Mouse (Mus musculus): ENCODE measurements around the gene Zbtb37. TPM values are rescaled to one million over a fixed set of nuclear protein-coding genes. Genes with fewer than 3 reads are reported as not detected.

Gene Zbtb37
- total and polyA plus RNA-seq, 2 experiments from 2014 or later = 8.5 to 35.5 TPM

GRCm38 (mm10) chr1:160980537-160981234, 54.0 kb downstream of the Zbtb37 start:
- TF ChIP-seq CTCF (IDR thresholded peaks at IDR 0.05) = no peak
- H3K4me1 ChIP-seq (ENCODE audit: insufficient read depth, low read length) = no peaks in the 10 kb centered on the region
- H3K27me3 ChIP-seq (ENCODE audit: insufficient read depth, low read length) = no peaks in the 10 kb centered on the region
- H3K4me2 ChIP-seq (ENCODE audit: low read depth, low read length, poor library complexity, severe bottlenecking) = no peak overlapping the region
- no peak for ATAC-seq (ENCODE audit: low FRiP score)
- 89% methylated on average over 8 of the region's 8 CpGs for WGBS
- H3K36me3 ChIP-seq (ENCODE audit: insufficient read depth, low read length) = no peaks in the 10 kb centered on the region
- no peak for DNase-seq (ENCODE audit: low spot score)
- H3K9me3 ChIP-seq (ENCODE audit: low read length) = no peaks in the 10 kb centered on the region
- H3K27ac ChIP-seq (ENCODE audit: low read depth, low read length) = no peak overlapping the region
- no peak overlapping the region for H3K4me3 ChIP-seq (ENCODE audit: low read depth, low read length)
- no peak overlapping the region for H3K9ac ChIP-seq (replicated peaks; ENCODE audit: low read length, poor library complexity, severe bottlenecking)

- no peak for DNase-seq (ENCODE audit: low spot score)
- ATAC-seq (ENCODE audit: low FRiP score) = no peak
- Histone ChIP-seq H3K27me3 (ENCODE audit: insufficient read depth, low read length) (no peaks in the 10 kb centered on the region), H3K4me1 (ENCODE audit: insufficient read depth, low read length) (no peaks in the 10 kb centered on the region), H3K9me3 (ENCODE audit: low read length) (no peaks in the 10 kb centered on the region), H3K9ac (replicated peaks; ENCODE audit: low read length, poor library complexity, severe bottlenecking) (no peak overlapping the region), H3K4me2 (ENCODE audit: low read depth, low read length, poor library complexity, severe bottlenecking) (no peak overlapping the region), H3K36me3 (ENCODE audit: insufficient read depth, low read length) (no peaks in the 10 kb centered on the region), H3K27ac (ENCODE audit: low read depth, low read length) (no peak overlapping the region), H3K4me3 (ENCODE audit: low read depth, low read length) (no peak overlapping the region)
- TF ChIP-seq CTCF (IDR thresholded peaks at IDR 0.05) = no peak
- WGBS = 83% methylated on average over 5 of the region's 5 CpGs
Measured at GRCm38 (mm10) chr1:160980021-160980420, 54.6 kb downstream of the Zbtb37 start.

- H3K27me3 ChIP-seq (ENCODE audit: insufficient read depth, low read length) = no peaks in the 10 kb centered on the region
- H3K9ac ChIP-seq (replicated peaks; ENCODE audit: low read length, poor library complexity, severe bottlenecking) = no peak within 1 kb of the TSS
- WGBS = 96% methylated on average over 4 of the region's 4 CpGs
- ATAC-seq (ENCODE audit: low FRiP score) = no peak
- no peaks in the 10 kb centered on the region for H3K4me1 ChIP-seq (ENCODE audit: insufficient read depth, low read length)
- H3K27ac ChIP-seq (ENCODE audit: low read depth, low read length) = no peak within 1 kb of the TSS
- H3K4me3 ChIP-seq (ENCODE audit: low read depth, low read length) = no peak within 1 kb of the TSS
- TF ChIP-seq CTCF (IDR thresholded peaks at IDR 0.05) = no peak
- H3K9me3 ChIP-seq (ENCODE audit: low read length) = no peaks in the 10 kb centered on the region
- no peak for DNase-seq (ENCODE audit: low spot score)
- no peak within 1 kb of the TSS for H3K4me2 ChIP-seq (ENCODE audit: low read depth, low read length, poor library complexity, severe bottlenecking)
- no peaks in the 10 kb centered on the region for H3K36me3 ChIP-seq (ENCODE audit: insufficient read depth, low read length)
Measured at GRCm38 (mm10) chr1:160978071-160978735, 56.4 kb downstream of the Zbtb37 start, which contains the start of gene Serpinc1. Serpinc1 (plus strand) TSS chr1:160978585.

GRCm38 (mm10) chr1:160968643-160969042, 66.0 kb downstream of the Zbtb37 start:
- H3K27ac ChIP-seq (ENCODE audit: low read depth, low read length) = no peak overlapping the region
- H3K4me2 ChIP-seq (ENCODE audit: low read depth, low read length, poor library complexity, severe bottlenecking) = no peak overlapping the region
- ATAC-seq (ENCODE audit: low FRiP score) = no peak
- peaks cover 19% of the 10 kb centered on the region; the same call in 1 of the 2 replicates for H3K36me3 ChIP-seq (ENCODE audit: insufficient read depth, low read length)
- H3K9me3 ChIP-seq (ENCODE audit: low read length) = no peaks in the 10 kb centered on the region
- 87% methylated on average over 5 of the region's 5 CpGs for WGBS
- H3K4me3 ChIP-seq (ENCODE audit: low read depth, low read length) = no peak overlapping the region
- no peaks in the 10 kb centered on the region for H3K27me3 ChIP-seq (ENCODE audit: insufficient read depth, low read length)
- H3K9ac ChIP-seq (replicated peaks; ENCODE audit: low read length, poor library complexity, severe bottlenecking) = no peak overlapping the region
- DNase-seq (ENCODE audit: low spot score) = no peak
- H3K4me1 ChIP-seq (ENCODE audit: insufficient read depth, low read length) = no peaks in the 10 kb centered on the region
- TF ChIP-seq CTCF (IDR thresholded peaks at IDR 0.05) = no peak

- Histone ChIP-seq H3K9me3 (ENCODE audit: low read length) (no peaks in the 10 kb centered on the region), H3K9ac (replicated peaks; ENCODE audit: low read length, poor library complexity, severe bottlenecking) (no peak overlapping the region), H3K36me3 (ENCODE audit: insufficient read depth, low read length) (peaks cover 31% of the 10 kb centered on the region), H3K4me2 (ENCODE audit: low read depth, low read length, poor library complexity, severe bottlenecking) (no peak overlapping the region), H3K4me3 (ENCODE audit: low read depth, low read length) (no peak overlapping the region), H3K4me1 (ENCODE audit: insufficient read depth, low read length) (no peaks in the 10 kb centered on the region), H3K27me3 (ENCODE audit: insufficient read depth, low read length) (no peaks in the 10 kb centered on the region), H3K27ac (ENCODE audit: low read depth, low read length) (no peak overlapping the region)
- WGBS = 93% methylated on average over 1 of the region's 1 CpGs
- ATAC-seq (ENCODE audit: low FRiP score) (no peak), DNase-seq (ENCODE audit: low spot score) (no peak)
- TF ChIP-seq CTCF (IDR thresholded peaks at IDR 0.05) = no peak
Measured at GRCm38 (mm10) chr1:160967268-160967667, 67.4 kb downstream of the Zbtb37 start.

- no peak for TF ChIP-seq CTCF (IDR thresholded peaks at IDR 0.05)
- Histone ChIP-seq H3K4me1 (ENCODE audit: insufficient read depth, low read length) (no peaks in the 10 kb centered on the region), H3K9ac (replicated peaks; ENCODE audit: low read length, poor library complexity, severe bottlenecking) (no peak overlapping the region), H3K4me2 (ENCODE audit: low read depth, low read length, poor library complexity, severe bottlenecking) (no peak overlapping the region), H3K27ac (ENCODE audit: low read depth, low read length) (no peak overlapping the region), H3K9me3 (ENCODE audit: low read length) (no peaks in the 10 kb centered on the region), H3K27me3 (ENCODE audit: insufficient read depth, low read length) (no peaks in the 10 kb centered on the region), H3K4me3 (ENCODE audit: low read depth, low read length) (no peak overlapping the region), H3K36me3 (ENCODE audit: insufficient read depth, low read length) (peaks cover 27% of the 10 kb centered on the region)
- WGBS = 94% methylated on average over 7 of the region's 7 CpGs
- no peak for DNase-seq (ENCODE audit: low spot score)
- ATAC-seq (ENCODE audit: low FRiP score) = no peak
Measured at GRCm38 (mm10) chr1:160963199-160963598, 71.5 kb downstream of the Zbtb37 start.

Other genes with a start within 250 kb of the Zbtb37 start
- 110 and 152 TPM in 2 replicates for gene Rabgap1l, start 241.6 kb downstream of the Zbtb37 start, total RNA-seq (2014; rRNA removed)
- 30.8 and 34.1 TPM in 2 replicates for gene Rabgap1l, start 241.6 kb downstream of the Zbtb37 start, polyA plus RNA-seq (2015; fragmentation: Nextera tagmentation; extraction: Ambion mirVana)
- 19.0 and 26.4 TPM in 2 replicates for gene Rc3h1, start 128.4 kb downstream of the Zbtb37 start, total RNA-seq (2014; rRNA removed)
- gene Rc3h1, start 128.4 kb downstream of the Zbtb37 start, polyA plus RNA-seq (2015; fragmentation: Nextera tagmentation; extraction: Ambion mirVana) = 4.3 and 5.9 TPM in 2 replicates
- 0.05 TPM in 1 of 2 replicates, not detected in the other for gene Serpinc1, start 56.3 kb downstream of the Zbtb37 start, total RNA-seq (2014; rRNA removed)
- 3.1 and 3.4 TPM in 2 replicates for gene Serpinc1, start 56.3 kb downstream of the Zbtb37 start, polyA plus RNA-seq (2015; fragmentation: Nextera tagmentation; extraction: Ambion mirVana)
- gene Dars2, start 35.8 kb upstream of the Zbtb37 start, total RNA-seq (2014; rRNA removed) = 12.9 and 14.6 TPM in 2 replicates
- gene Dars2, start 35.8 kb upstream of the Zbtb37 start, polyA plus RNA-seq (2015; fragmentation: Nextera tagmentation; extraction: Ambion mirVana) = 19.6 and 22.9 TPM in 2 replicates
- 1.4 and 2.0 TPM in 2 replicates for gene Cenpl, start 35.9 kb upstream of the Zbtb37 start, total RNA-seq (2014; rRNA removed)
- gene Cenpl, start 35.9 kb upstream of the Zbtb37 start, polyA plus RNA-seq (2015; fragmentation: Nextera tagmentation; extraction: Ambion mirVana) = 5.2 and 6.1 TPM in 2 replicates
- 18.5 and 19.2 TPM in 2 replicates for gene Klhl20, start 96.7 kb upstream of the Zbtb37 start, total RNA-seq (2014; rRNA removed)
- 13.3 and 14.2 TPM in 2 replicates for gene Klhl20, start 96.7 kb upstream of the Zbtb37 start, polyA plus RNA-seq (2015; fragmentation: Nextera tagmentation; extraction: Ambion mirVana)
- gene Ankrd45, start 107.8 kb upstream of the Zbtb37 start, total RNA-seq (2014; rRNA removed) = 30.1 and 37.5 TPM in 2 replicates
- gene Ankrd45, start 107.8 kb upstream of the Zbtb37 start, polyA plus RNA-seq (2015; fragmentation: Nextera tagmentation; extraction: Ambion mirVana) = 28.7 and 30.5 TPM in 2 replicates
- not detected in 2 replicates for gene Tex50, start 124.5 kb upstream of the Zbtb37 start, total RNA-seq (2014; rRNA removed)
- 0.23 and 0.73 TPM in 2 replicates for gene Tex50, start 124.5 kb upstream of the Zbtb37 start, polyA plus RNA-seq (2015; fragmentation: Nextera tagmentation; extraction: Ambion mirVana)
- 79.1 and 90.3 TPM in 2 replicates for gene Prdx6, start 216.4 kb upstream of the Zbtb37 start, total RNA-seq (2014; rRNA removed)
- gene Prdx6, start 216.4 kb upstream of the Zbtb37 start, polyA plus RNA-seq (2015; fragmentation: Nextera tagmentation; extraction: Ambion mirVana) = 159 and 160 TPM in 2 replicates

All from midbrain, postnatal 0 days (tissue).